8 mouse cellular contexts compared by ENCODE assay signal in genomic region chr10:127341360-127341690, GRCm38 (mm10). TPM values are rescaled to one million over a fixed set of nuclear protein-coding genes. Genes with fewer than 3 reads are reported as not detected.
DNase-seq lines count a peak whose midpoint lies in the region; ATAC-seq lines count a peak whose summit lies in the region.

No protein-coding gene starts in this region.

- no peak for DNase-seq in lung, postnatal 4 days
- no peak for DNase-seq in forebrain, embryonic 10.5 days (ENCODE audit: extremely low spot score, low spot score)
- DNase-seq in liver, embryonic 11.5 days (ENCODE audit: low spot score) = no peak
- no peak for DNase-seq in cerebellum, adult 11 months
- DNase-seq in spleen, postnatal 14 days (ENCODE audit: low spot score in 2 of 2) = no peak
- no peak for DNase-seq in urinary bladder, postnatal 4 days (ENCODE audit: low spot score in 2 of 2)

- H3K36me3 ChIP-seq in lung, embryonic 15.5 days = peaks cover 8% of the 10 kb centered on the region
- peaks cover 19% of the 10 kb centered on the region for H3K36me3 ChIP-seq in forebrain, embryonic 10.5 days (replicated peaks)
- H3K36me3 ChIP-seq in liver, embryonic 11.5 days (ENCODE audit: control insufficient read depth, insufficient read depth, low read length) = no peaks in the 10 kb centered on the region
- H3K36me3 ChIP-seq in stomach, embryonic 14.5 days (ENCODE audit: control insufficient read depth, insufficient read depth, low read length) = peaks cover 9% of the 10 kb centered on the region; the same call in 1 of the 2 replicates

- WGBS in lung, embryonic 15.5 days = 0% methylated on average over 8 of the region's 11 CpGs
- under 1% methylated on average over 8 of the region's 11 CpGs for WGBS in forebrain, embryonic 10.5 days
- under 1% methylated on average over 10 of the region's 11 CpGs for WGBS in liver, embryonic 11.5 days
- 4% methylated on average over 4 of the region's 11 CpGs for WGBS in stomach, embryonic 14.5 days

- H3K9ac ChIP-seq in lung, embryonic 15.5 days = peak overlapping the region; percentile 49
- peak overlapping the region; percentile 30; the same call in 1 of the 2 replicates for H3K9ac ChIP-seq in liver, embryonic 11.5 days (ENCODE audit: low read depth, low read length)
- peak overlapping the region; percentile 57 for H3K9ac ChIP-seq in stomach, embryonic 14.5 days (replicated peaks; ENCODE audit: low read depth, low read length)

- ATAC-seq in lung, embryonic 15.5 days (ENCODE audit: borderline replicate concordance, extremely low read depth, low FRiP score, low TSS enrichment) = no peak
- ATAC-seq in liver, embryonic 11.5 days (replicated peaks; ENCODE audit: low FRiP score) = no peak
- no peak for ATAC-seq in stomach, embryonic 14.5 days (ENCODE audit: insufficient number of reproducible peaks, insufficient read depth, low FRiP score, low read depth)

- H3K9me3 ChIP-seq in lung, embryonic 15.5 days = no peaks in the 10 kb centered on the region
- H3K9me3 ChIP-seq in forebrain, embryonic 10.5 days = no peaks in the 10 kb centered on the region
- no peaks in the 10 kb centered on the region for H3K9me3 ChIP-seq in liver, embryonic 11.5 days (ENCODE audit: control insufficient read depth, low read length)
- H3K9me3 ChIP-seq in stomach, embryonic 14.5 days (ENCODE audit: control insufficient read depth, low read depth, low read length) = no peaks in the 10 kb centered on the region

- H3K4me2 ChIP-seq in lung, embryonic 15.5 days = peak overlapping the region; percentile 97
- peak overlapping the region; percentile 95 for H3K4me2 ChIP-seq in liver, embryonic 11.5 days
- H3K4me2 ChIP-seq in stomach, embryonic 14.5 days (replicated peaks; ENCODE audit: low read depth, low read length) = peak overlapping the region; percentile 92

- H3K4me1 ChIP-seq in lung, embryonic 15.5 days = peaks cover 26% of the 10 kb centered on the region
- peaks cover 42% of the 10 kb centered on the region for H3K4me1 ChIP-seq in forebrain, embryonic 10.5 days
- H3K4me1 ChIP-seq in liver, embryonic 11.5 days (replicated peaks; ENCODE audit: control insufficient read depth, insufficient read depth, low read length) = peaks cover 22% of the 10 kb centered on the region
- 0 out of 2 replicates have a peak, but pooled peaks cover 6% of the 10 kb centered on the region for H3K4me1 ChIP-seq in stomach, embryonic 14.5 days (ENCODE audit: control insufficient read depth, insufficient read depth, low read length)

- peaks cover 17% of the 10 kb centered on the region for H3K27me3 ChIP-seq in lung, embryonic 15.5 days
- peaks cover 57% of the 10 kb centered on the region for H3K27me3 ChIP-seq in forebrain, embryonic 10.5 days (ENCODE audit: poor library complexity, severe bottlenecking)
- peaks cover 41% of the 10 kb centered on the region for H3K27me3 ChIP-seq in liver, embryonic 11.5 days (replicated peaks; ENCODE audit: control insufficient read depth, insufficient read depth, low read length)
- no peaks in the 10 kb centered on the region for H3K27me3 ChIP-seq in stomach, embryonic 14.5 days (ENCODE audit: control insufficient read depth, insufficient read depth, low read length)

- H3K27ac ChIP-seq in lung, embryonic 15.5 days = peak overlapping the region; percentile 98
- peak overlapping the region; percentile 91 for H3K27ac ChIP-seq in forebrain, embryonic 10.5 days
- peak overlapping the region; percentile 16 for H3K27ac ChIP-seq in liver, embryonic 11.5 days (ENCODE audit: low read depth, low read length)
- H3K27ac ChIP-seq in stomach, embryonic 14.5 days (ENCODE audit: low read length) = peak overlapping the region; percentile 97

- peak overlapping the region; percentile 61 for H3K4me3 ChIP-seq in lung, embryonic 15.5 days
- peak overlapping the region; percentile 58 for H3K4me3 ChIP-seq in forebrain, embryonic 10.5 days
- H3K4me3 ChIP-seq in liver, embryonic 11.5 days (ENCODE audit: low read depth, low read length) = peak overlapping the region; percentile 55
- peak overlapping the region; percentile 57 for H3K4me3 ChIP-seq in stomach, embryonic 14.5 days (ENCODE audit: low read depth, low read length)

RNA-seq across cellular contexts. Expression of gene Gli1, which starts 0.4 kb away (rescaled TPM):
- 10.4 and 11.5 TPM in 2 replicates for polyA plus RNA-seq in lung, embryonic 15.5 days (2015; fragmentation: Nextera tagmentation; extraction: Ambion mirVana)
- 7.0 and 7.9 TPM in 2 replicates for polyA plus RNA-seq in forebrain, embryonic 10.5 days (2016; fragmentation: Nextera tagmentation; extraction: Ambion mirVana)
- polyA plus RNA-seq in liver, embryonic 11.5 days (2014; fragmentation: Nextera tagmentation; extraction: Ambion mirVana) = 2.1 and 2.2 TPM in 2 replicates
- 15.5 and 17.6 TPM in 2 replicates for polyA plus RNA-seq in stomach, embryonic 14.5 days (2014; fragmentation: Nextera tagmentation; extraction: Ambion mirVana)

RNA-seq across cellular contexts. Expression of gene Inhbe, which starts 12.9 kb away (rescaled TPM):
- not detected in 2 replicates for polyA plus RNA-seq in lung, embryonic 15.5 days (2015; fragmentation: Nextera tagmentation; extraction: Ambion mirVana)
- 0.04 TPM in 1 of 2 replicates, not detected in the other for polyA plus RNA-seq in forebrain, embryonic 10.5 days (2016; fragmentation: Nextera tagmentation; extraction: Ambion mirVana)
- 0.04 and 0.09 TPM in 2 replicates for polyA plus RNA-seq in liver, embryonic 11.5 days (2014; fragmentation: Nextera tagmentation; extraction: Ambion mirVana)
- polyA plus RNA-seq in stomach, embryonic 14.5 days (2014; fragmentation: Nextera tagmentation; extraction: Ambion mirVana) = not detected in 2 replicates

RNA-seq across cellular contexts. Expression of gene Arhgap9, which starts 19.6 kb away (rescaled TPM):
- polyA plus RNA-seq in lung, embryonic 15.5 days (2015; fragmentation: Nextera tagmentation; extraction: Ambion mirVana) = 3.5 and 6.9 TPM in 2 replicates
- polyA plus RNA-seq in forebrain, embryonic 10.5 days (2016; fragmentation: Nextera tagmentation; extraction: Ambion mirVana) = 1.5 and 1.7 TPM in 2 replicates
- polyA plus RNA-seq in liver, embryonic 11.5 days (2014; fragmentation: Nextera tagmentation; extraction: Ambion mirVana) = 22.0 and 24.4 TPM in 2 replicates
- 3.2 and 3.9 TPM in 2 replicates for polyA plus RNA-seq in stomach, embryonic 14.5 days (2014; fragmentation: Nextera tagmentation; extraction: Ambion mirVana)

RNA-seq across cellular contexts. Expression of gene Inhbc, which starts 28.9 kb away (rescaled TPM):
- 0.07 TPM in 1 of 2 replicates, not detected in the other for polyA plus RNA-seq in lung, embryonic 15.5 days (2015; fragmentation: Nextera tagmentation; extraction: Ambion mirVana)
- polyA plus RNA-seq in forebrain, embryonic 10.5 days (2016; fragmentation: Nextera tagmentation; extraction: Ambion mirVana) = not detected in 2 replicates
- polyA plus RNA-seq in liver, embryonic 11.5 days (2014; fragmentation: Nextera tagmentation; extraction: Ambion mirVana) = 1.1 and 1.4 TPM in 2 replicates
- 0.35 TPM in 1 of 2 replicates, not detected in the other for polyA plus RNA-seq in stomach, embryonic 14.5 days (2014; fragmentation: Nextera tagmentation; extraction: Ambion mirVana)

RNA-seq across cellular contexts. Expression of gene Mars, which starts 29.7 kb away (rescaled TPM):
- 104 and 108 TPM in 2 replicates for polyA plus RNA-seq in lung, embryonic 15.5 days (2015; fragmentation: Nextera tagmentation; extraction: Ambion mirVana)
- 191 and 202 TPM in 2 replicates for polyA plus RNA-seq in forebrain, embryonic 10.5 days (2016; fragmentation: Nextera tagmentation; extraction: Ambion mirVana)
- 249 and 257 TPM in 2 replicates for polyA plus RNA-seq in liver, embryonic 11.5 days (2014; fragmentation: Nextera tagmentation; extraction: Ambion mirVana)
- 96.9 and 107 TPM in 2 replicates for polyA plus RNA-seq in stomach, embryonic 14.5 days (2014; fragmentation: Nextera tagmentation; extraction: Ambion mirVana)

Comparison
In these comparisons a context has a peak if more than half of its experiments do, and no peak if none do; other contexts are left out.
1. H3K27ac ChIP-seq: peak in every context shown above with its lines; median percentile 98 in lung, embryonic 15.5 days; 97 in stomach, embryonic 14.5 days; 91 in forebrain, embryonic 10.5 days; 16 in liver, embryonic 11.5 days.